Mouse (Mus musculus): ENCODE measurements at regions not wholly inside any gene's neighbourhood (a gene's known extent, or its start where the extent isn't known, plus 50 kb on each side); places are given as distances from the start of the nearest gene placed in this dataset.

GRCm38 (mm10) chr10:109486917-109487604 is 476.3 kb upstream of the Syt1 start:
- no peak for DNase-seq (ENCODE audit: inconsistent ontology term)

GRCm38 (mm10) chr10:109480551-109480950 is 469.8 kb upstream of the Syt1 start:
- no peak for DNase-seq (ENCODE audit: inconsistent ontology term)

GRCm38 (mm10) chr10:109479941-109480340 is 469.2 kb upstream of the Syt1 start:
- no peak for DNase-seq (ENCODE audit: inconsistent ontology term)

- DNase-seq (ENCODE audit: inconsistent ontology term) = no peak
Measured at GRCm38 (mm10) chr10:109466516-109466915, 455.7 kb upstream of the Syt1 start.

- no peak for DNase-seq (ENCODE audit: inconsistent ontology term)
Measured at GRCm38 (mm10) chr10:109431112-109431511, 420.3 kb upstream of the Syt1 start.

GRCm38 (mm10) chr10:109427878-109428277 is 417.1 kb upstream of the Syt1 start:
- no peak for DNase-seq (ENCODE audit: inconsistent ontology term)

GRCm38 (mm10) chr10:109407011-109407410 is 396.2 kb upstream of the Syt1 start:
- no peak for DNase-seq (ENCODE audit: inconsistent ontology term)

GRCm38 (mm10) chr10:109405116-109405685 is 394.4 kb upstream of the Syt1 start:
- peak; percentile 58 for DNase-seq (ENCODE audit: inconsistent ontology term)

GRCm38 (mm10) chr10:109383758-109384157 is 373.0 kb upstream of the Syt1 start:
- no peak for DNase-seq (ENCODE audit: inconsistent ontology term)

GRCm38 (mm10) chr10:109378846-109379245 is 368.1 kb upstream of the Syt1 start:
- no peak for DNase-seq (ENCODE audit: inconsistent ontology term)

- peak; percentile 94 for DNase-seq (ENCODE audit: inconsistent ontology term)
Measured at GRCm38 (mm10) chr10:109360161-109360560, 349.4 kb upstream of the Syt1 start.

GRCm38 (mm10) chr10:109358812-109359211 is 348.0 kb upstream of the Syt1 start:
- no peak for DNase-seq (ENCODE audit: inconsistent ontology term)

- DNase-seq (ENCODE audit: inconsistent ontology term) = no peak
Measured at GRCm38 (mm10) chr10:109332846-109333386, 322.1 kb upstream of the Syt1 start.

- DNase-seq (ENCODE audit: inconsistent ontology term) = peak; percentile 59
Measured at GRCm38 (mm10) chr10:109309286-109309685, 298.5 kb upstream of the Syt1 start.

- no peak for DNase-seq (ENCODE audit: inconsistent ontology term)
Measured at GRCm38 (mm10) chr10:109300199-109300598, 289.4 kb upstream of the Syt1 start.

- DNase-seq (ENCODE audit: inconsistent ontology term) = peak; percentile 2
Measured at GRCm38 (mm10) chr10:109299785-109300184, 289.0 kb upstream of the Syt1 start.

GRCm38 (mm10) chr10:109283348-109283747 is 272.6 kb upstream of the Syt1 start:
- DNase-seq (ENCODE audit: inconsistent ontology term) = no peak

GRCm38 (mm10) chr10:109249781-109250180 is 239.0 kb upstream of the Syt1 start:
- no peak for DNase-seq (ENCODE audit: inconsistent ontology term)

GRCm38 (mm10) chr10:109246328-109246727 is 235.5 kb upstream of the Syt1 start:
- peak; percentile 55 for DNase-seq (ENCODE audit: inconsistent ontology term)

GRCm38 (mm10) chr10:109237026-109237425 is 226.2 kb upstream of the Syt1 start:
- peak; percentile 59 for DNase-seq (ENCODE audit: inconsistent ontology term)

GRCm38 (mm10) chr10:109226989-109227388 is 216.2 kb upstream of the Syt1 start:
- DNase-seq (ENCODE audit: inconsistent ontology term) = no peak

GRCm38 (mm10) chr10:109188761-109189503 is 178.2 kb upstream of the Syt1 start:
- no peak for DNase-seq (ENCODE audit: inconsistent ontology term)

GRCm38 (mm10) chr10:109188252-109188651 is 177.5 kb upstream of the Syt1 start:
- DNase-seq (ENCODE audit: inconsistent ontology term) = no peak

Data from Muller cell, postnatal 12 days (primary cell).